ENCODE assay signal across 8 mouse cellular contexts in genomic region chr3:89912108-89912542, GRCm38 (mm10). TPM values are rescaled to one million over a fixed set of nuclear protein-coding genes. Genes with fewer than 3 reads are reported as not detected.
DNase-seq lines count a peak whose midpoint lies in the region; ATAC-seq and TF ChIP-seq lines count a peak whose summit lies in the region.

No protein-coding gene starts in this region.

- peaks cover 12% of the 10 kb centered on the region for H3K4me1 ChIP-seq in kidney, embryonic 16.5 days (ENCODE audit: insufficient read depth, low read length)
- peaks cover 21% of the 10 kb centered on the region for H3K4me1 ChIP-seq in embryonic facial prominence, embryonic 10.5 days
- peaks cover 11% of the 10 kb centered on the region; the same call in 1 of the 2 replicates for H3K4me1 ChIP-seq in hindbrain, postnatal 0 days (ENCODE audit: insufficient read depth, low read length)
- peaks cover 15% of the 10 kb centered on the region for H3K4me1 ChIP-seq in midbrain, embryonic 15.5 days

- peaks cover 18% of the 10 kb centered on the region for H3K27me3 ChIP-seq in kidney, embryonic 16.5 days (ENCODE audit: insufficient read depth, low read length)
- peaks cover 58% of the 10 kb centered on the region for H3K27me3 ChIP-seq in embryonic facial prominence, embryonic 10.5 days (replicated peaks; ENCODE audit: low read depth, poor library complexity, severe bottlenecking)
- no peaks in the 10 kb centered on the region for H3K27me3 ChIP-seq in hindbrain, postnatal 0 days (ENCODE audit: insufficient read depth, low read length)
- peaks cover 34% of the 10 kb centered on the region for H3K27me3 ChIP-seq in midbrain, embryonic 15.5 days (replicated peaks)

- peak overlapping the region; percentile 58; the same call in 1 of the 2 replicates for H3K4me3 ChIP-seq in kidney, embryonic 16.5 days (ENCODE audit: low read length)
- H3K4me3 ChIP-seq in embryonic facial prominence, embryonic 10.5 days, result peak overlapping the region; percentile 67
- no peak overlapping the region; the same call in 1 of the 2 replicates for H3K4me3 ChIP-seq in hindbrain, postnatal 0 days (ENCODE audit: low read length)
- 0 out of 2 replicates have a peak overlapping the region, but pooled peaks have one; percentile 56 for H3K4me3 ChIP-seq in midbrain, embryonic 15.5 days

- no peak overlapping the region for H3K9ac ChIP-seq in kidney, embryonic 16.5 days (replicated peaks; ENCODE audit: low read length)
- H3K9ac ChIP-seq in hindbrain, postnatal 0 days (replicated peaks; ENCODE audit: low read length), result no peak overlapping the region
- no peak overlapping the region for H3K9ac ChIP-seq in midbrain, embryonic 15.5 days

- DNase-seq in kidney, postnatal 36 days, result no peak
- no peak for DNase-seq in embryonic facial prominence, embryonic 10.5 days (ENCODE audit: low spot score)
- DNase-seq in hindbrain, postnatal 0 days (ENCODE audit: low spot score), result no peak
- DNase-seq in urinary bladder, postnatal 14 days (ENCODE audit: low spot score), result no peak
- no peak for DNase-seq in cerebellum, adult 11 months

- WGBS in kidney, embryonic 16.5 days, result 50% methylated on average over 6 of the region's 6 CpGs
- WGBS in embryonic facial prominence, embryonic 10.5 days, result 32% methylated on average over 6 of the region's 6 CpGs
- WGBS in hindbrain, postnatal 0 days, result 49% methylated on average over 6 of the region's 6 CpGs
- 29% methylated on average over 6 of the region's 6 CpGs for WGBS in midbrain, embryonic 15.5 days

- H3K36me3 ChIP-seq in kidney, embryonic 16.5 days (ENCODE audit: insufficient read depth, low read length), result no peaks in the 10 kb centered on the region
- H3K36me3 ChIP-seq in embryonic facial prominence, embryonic 10.5 days (replicated peaks), result no peaks in the 10 kb centered on the region
- no peaks in the 10 kb centered on the region for H3K36me3 ChIP-seq in hindbrain, postnatal 0 days (ENCODE audit: insufficient read depth, low read length)
- no peaks in the 10 kb centered on the region for H3K36me3 ChIP-seq in midbrain, embryonic 15.5 days (replicated peaks)

- no peak overlapping the region for H3K27ac ChIP-seq in kidney, embryonic 16.5 days (ENCODE audit: low read length)
- H3K27ac ChIP-seq in embryonic facial prominence, embryonic 10.5 days (replicated peaks), result no peak overlapping the region
- no peak overlapping the region for H3K27ac ChIP-seq in hindbrain, postnatal 0 days
- H3K27ac ChIP-seq in midbrain, embryonic 15.5 days, result no peak overlapping the region

- no peak overlapping the region; the same call in 1 of the 2 replicates for H3K4me2 ChIP-seq in kidney, embryonic 16.5 days (replicated peaks; ENCODE audit: low read depth, low read length)
- peak overlapping the region; percentile 93 for H3K4me2 ChIP-seq in hindbrain, postnatal 0 days (ENCODE audit: low read depth, low read length)
- peak overlapping the region; percentile 97 for H3K4me2 ChIP-seq in midbrain, embryonic 15.5 days

- no peak for TF ChIP-seq CTCF in hindbrain, postnatal 0 days (IDR thresholded peaks at IDR 0.05; ENCODE audit: low read depth)

- no peak for ATAC-seq in kidney, embryonic 16.5 days (ENCODE audit: low FRiP score, low TSS enrichment)
- no peak for ATAC-seq in hindbrain, postnatal 0 days
- ATAC-seq in midbrain, embryonic 15.5 days (replicated peaks), result 0 out of 2 replicates have a peak, but pooled peaks have one; percentile 15
- no peak for ATAC-seq in CD4-positive, CD25-positive, alpha-beta regulatory T cell, adult 4 months

- no peaks in the 10 kb centered on the region for H3K9me3 ChIP-seq in kidney, embryonic 16.5 days (ENCODE audit: low read length)
- no peaks in the 10 kb centered on the region for H3K9me3 ChIP-seq in embryonic facial prominence, embryonic 10.5 days
- H3K9me3 ChIP-seq in hindbrain, postnatal 0 days (ENCODE audit: low read length), result no peaks in the 10 kb centered on the region
- no peaks in the 10 kb centered on the region for H3K9me3 ChIP-seq in midbrain, embryonic 15.5 days

RNA-seq across cellular contexts. Expression of gene Il6ra, which starts 0.9 kb away (rescaled TPM):
- polyA plus RNA-seq in kidney, embryonic 16.5 days (2015; fragmentation: Nextera tagmentation; extraction: Ambion mirVana), result 0.84 and 0.91 TPM in 2 replicates
- 0.41 and 0.61 TPM in 2 replicates for polyA plus RNA-seq in embryonic facial prominence, embryonic 10.5 days (2016; fragmentation: Nextera tagmentation; extraction: Ambion mirVana)
- 0.68 and 1.8 TPM in 2 replicates for total RNA-seq in hindbrain, postnatal 0 days (2014; rRNA removed)
- 2.1 and 2.4 TPM in 2 replicates for polyA plus RNA-seq in hindbrain, postnatal 0 days (2015; fragmentation: Nextera tagmentation; extraction: Ambion mirVana)
- 1.1 and 1.2 TPM in 2 replicates for polyA plus RNA-seq in midbrain, embryonic 15.5 days (2015; fragmentation: Nextera tagmentation; extraction: Ambion mirVana)
- polyA plus RNA-seq in CD4-positive, CD25-positive, alpha-beta regulatory T cell, adult 4 months (2017; shearing (Covaris generic)), result 10 to 100 TPM; 18.3 to 20.4 TPM

RNA-seq across cellular contexts. Expression of gene Atp8b2, which starts 51.2 kb away (rescaled TPM):
- 11.7 and 15.3 TPM in 2 replicates for polyA plus RNA-seq in kidney, embryonic 16.5 days (2015; fragmentation: Nextera tagmentation; extraction: Ambion mirVana)
- 12.6 and 13.3 TPM in 2 replicates for polyA plus RNA-seq in embryonic facial prominence, embryonic 10.5 days (2016; fragmentation: Nextera tagmentation; extraction: Ambion mirVana)
- total RNA-seq in hindbrain, postnatal 0 days (2014; rRNA removed), result 63.0 and 83.5 TPM in 2 replicates
- 9.8 and 10.9 TPM in 2 replicates for polyA plus RNA-seq in hindbrain, postnatal 0 days (2015; fragmentation: Nextera tagmentation; extraction: Ambion mirVana)
- polyA plus RNA-seq in midbrain, embryonic 15.5 days (2015; fragmentation: Nextera tagmentation; extraction: Ambion mirVana), result 12.8 and 13.6 TPM in 2 replicates
- 10 to 100 TPM; 17.8 to 24.6 TPM for polyA plus RNA-seq in CD4-positive, CD25-positive, alpha-beta regulatory T cell, adult 4 months (2017; shearing (Covaris generic))
